ENCODE assay signal across 11 mouse cellular contexts in genomic region chr9:108575321-108576297, GRCm38 (mm10). TPM values are rescaled to one million over a fixed set of nuclear protein-coding genes. Genes with fewer than 3 reads are reported as not detected.
A peak's percentile ranks its signal among the peaks of the same experiment; 100 is the strongest.
DNase-seq lines count a peak whose midpoint lies in the region; ATAC-seq lines count a peak whose summit lies in the region.
"Had no signal": no experiment of that assay in that cellular context is flagged by ENCODE, and none has a peak within 500 bp of the region (broad histone marks: within the 10 kb centered on the region; RNA-seq: fewer than 3 reads in every experiment).

No protein-coding gene starts in this region.

- H3K4me3 ChIP-seq in limb, embryonic 12.5 days (replicated peaks) = 0 out of 2 replicates have a peak overlapping the region, but pooled peaks have one; percentile 86

- peaks cover 58% of the 10 kb centered on the region for H3K4me1 ChIP-seq in limb, embryonic 12.5 days (replicated peaks)

- 85% methylated on average over 37 of the region's 37 CpGs for WGBS in limb, embryonic 12.5 days

- no peaks in the 10 kb centered on the region for H3K27me3 ChIP-seq in limb, embryonic 12.5 days
- H3K27me3 ChIP-seq: CH12.LX had no signal

- intact Hi-C loops in heart, postnatal 36 days (cut with DNase I) = no loop called here

- H3K27ac ChIP-seq in limb, embryonic 12.5 days = no peak overlapping the region

- peaks cover 65% of the 10 kb centered on the region for H3K36me3 ChIP-seq in limb, embryonic 12.5 days

- H3K4me2 ChIP-seq in limb, embryonic 12.5 days = peak overlapping the region; percentile 20

- no peaks in the 10 kb centered on the region for H3K9me3 ChIP-seq in limb, embryonic 12.5 days

- peak; percentile 92 for DNase-seq in heart, adult 11 months
- no peak for DNase-seq in heart, postnatal 36 days
- DNase-seq in thymus, postnatal 14 days = peak; percentile 11
- DNase-seq in thymus, postnatal 0 days (ENCODE audit: low spot score) = no peak
- DNase-seq in lung, postnatal 14 days = no peak
- DNase-seq in lung, postnatal 36 days = no peak
- DNase-seq: adrenal gland, adult 8-10 months; heart, adult 18-20 months had no signal

- no peak overlapping the region; the same call in 1 of the 2 replicates for H3K9ac ChIP-seq in limb, embryonic 12.5 days (replicated peaks)

- ATAC-seq in limb, embryonic 12.5 days (ENCODE audit: insufficient number of reproducible peaks, insufficient read depth, low FRiP score, low TSS enrichment, low read depth) = no peak
- ATAC-seq: intestine, embryonic 16.5 days had no signal

RNA-seq across cellular contexts. Expression of gene Wdr6, which starts 2.9 kb away (rescaled TPM):
- 10 to 100 TPM; 12.1 to 19.5 TPM for total RNA-seq in heart, postnatal 36 days (2021)
- 44.3 and 47.0 TPM in 2 replicates for polyA plus RNA-seq in thymus, postnatal 0 days (2015; fragmentation: Nextera tagmentation; extraction: Ambion mirVana)
- 237 TPM in 2 replicates for polyA plus RNA-seq in limb, embryonic 12.5 days (2016; fragmentation: Nextera tagmentation; extraction: Ambion mirVana)

RNA-seq across cellular contexts. Expression of gene Dalrd3, which starts 5.9 kb away (rescaled TPM):
- total RNA-seq in heart, postnatal 36 days (2021) = 10 to 100 TPM; 21.2 to 24.3 TPM
- 115 and 120 TPM in 2 replicates for polyA plus RNA-seq in thymus, postnatal 0 days (2015; fragmentation: Nextera tagmentation; extraction: Ambion mirVana)
- 197 and 230 TPM in 2 replicates for polyA plus RNA-seq in limb, embryonic 12.5 days (2016; fragmentation: Nextera tagmentation; extraction: Ambion mirVana)

RNA-seq across cellular contexts. Expression of gene Ndufaf3, which starts 8.4 kb away (rescaled TPM):
- 10 to 100 TPM; 69.2 to 76.5 TPM for total RNA-seq in heart, postnatal 36 days (2021)
- 96.1 and 101 TPM in 2 replicates for polyA plus RNA-seq in thymus, postnatal 0 days (2015; fragmentation: Nextera tagmentation; extraction: Ambion mirVana)
- polyA plus RNA-seq in limb, embryonic 12.5 days (2016; fragmentation: Nextera tagmentation; extraction: Ambion mirVana) = 50.6 and 53.8 TPM in 2 replicates

RNA-seq across cellular contexts. Expression of gene Impdh2, which starts 15.5 kb away (rescaled TPM):
- 10 to 100 TPM; 48.7 to 52.2 TPM for total RNA-seq in heart, postnatal 36 days (2021)
- 161 and 172 TPM in 2 replicates for polyA plus RNA-seq in thymus, postnatal 0 days (2015; fragmentation: Nextera tagmentation; extraction: Ambion mirVana)
- 201 and 213 TPM in 2 replicates for polyA plus RNA-seq in limb, embryonic 12.5 days (2016; fragmentation: Nextera tagmentation; extraction: Ambion mirVana)

RNA-seq across cellular contexts. Expression of gene P4htm, which starts 21.9 kb away (rescaled TPM):
- total RNA-seq in heart, postnatal 36 days (2021) = 10 to 100 TPM; 13.9 to 16.9 TPM
- 3.5 and 3.7 TPM in 2 replicates for polyA plus RNA-seq in thymus, postnatal 0 days (2015; fragmentation: Nextera tagmentation; extraction: Ambion mirVana)
- 11.6 and 11.7 TPM in 2 replicates for polyA plus RNA-seq in limb, embryonic 12.5 days (2016; fragmentation: Nextera tagmentation; extraction: Ambion mirVana)

Comparison
In these comparisons a context has a peak if more than half of its experiments do, and no peak if none do; other contexts are left out.
1. DNase-seq: peak in heart, adult 11 months (single experiment) and thymus, postnatal 14 days (single experiment); none in heart, postnatal 36 days (0 of 2), thymus, postnatal 0 days (single experiment), lung, postnatal 14 days (single experiment) and lung, postnatal 36 days (single experiment).